Mouse (Mus musculus): ENCODE data around the gene Creb3l4.
A peak's percentile ranks its signal among the peaks of the same experiment; 100 is the strongest.
"Not testable (repeated sequence)": the region's sequence is repeated elsewhere in the genome, so short reads cannot be mapped to it uniquely, and the experiment has no call there.

The Creb3l4 gene

DNA sequence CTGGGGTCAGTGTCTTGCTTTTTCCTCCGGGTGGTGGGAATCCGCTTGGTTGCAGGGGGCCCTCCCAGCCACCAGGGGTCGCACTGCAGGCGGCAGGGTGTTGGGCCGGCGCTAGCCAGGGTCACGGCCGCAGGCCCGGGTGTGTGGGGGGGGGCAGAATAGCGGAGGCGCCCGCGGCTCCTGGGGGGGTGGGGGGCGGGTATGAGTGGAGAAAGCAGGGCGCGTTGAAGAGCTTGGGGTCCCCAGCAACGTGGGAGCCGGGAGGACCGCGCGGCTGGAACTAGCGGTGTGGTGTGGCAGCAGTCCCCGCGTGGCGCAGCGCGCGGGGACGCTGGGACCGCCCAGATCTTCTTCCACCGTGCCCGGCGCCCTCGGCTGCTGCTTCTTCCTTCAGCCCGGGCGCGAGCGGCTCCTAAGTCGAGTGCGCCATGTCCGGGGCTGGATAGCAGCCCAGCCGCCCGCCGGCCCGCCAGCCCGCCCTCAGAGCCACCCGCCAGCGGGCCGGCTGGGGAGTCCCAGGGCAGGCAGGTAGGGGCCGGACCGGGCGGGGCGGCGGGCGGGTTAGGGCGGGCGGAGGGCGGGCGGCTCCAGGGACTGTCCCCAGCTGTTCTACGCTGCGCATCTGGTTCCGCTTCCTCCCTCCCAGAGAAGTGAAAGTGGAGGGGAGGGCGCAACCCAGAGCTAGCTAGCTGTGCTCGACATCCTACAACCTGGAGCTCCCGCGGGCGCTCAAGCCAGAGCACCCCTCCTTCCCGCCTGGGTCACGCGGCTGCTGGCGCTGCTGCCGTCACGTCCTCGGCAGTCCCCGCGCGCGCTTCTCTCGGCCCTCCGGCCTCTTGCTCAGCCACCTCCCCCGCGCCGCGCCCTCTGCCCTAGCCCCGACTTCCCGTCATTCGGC is 22.0 kb upstream of the Creb3l4 start, which contains the start of gene Dennd4b:
Dennd4b (plus strand) TSS at position 152 of the 898 bp plus-strand sequence.
- DNase-seq (ENCODE audit: low spot score), result peak; percentile 80

DNA sequence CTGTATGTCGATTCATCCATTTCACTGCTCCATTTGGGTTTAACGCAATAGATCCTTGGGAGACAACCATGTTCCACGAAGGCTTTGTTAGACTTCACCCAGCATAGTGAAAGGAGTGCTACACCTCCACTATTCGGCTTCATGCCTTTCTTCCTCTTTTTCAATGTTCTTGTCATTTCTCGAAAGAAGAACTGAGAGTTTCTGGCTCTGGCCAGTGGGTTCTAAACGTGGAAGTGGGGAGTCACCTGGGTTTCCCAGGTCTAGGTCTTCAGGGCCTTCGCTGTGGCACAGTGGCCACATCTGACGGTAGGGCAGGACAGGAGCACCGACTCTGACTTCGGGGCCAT is 21.3 kb upstream of the Creb3l4 start:
- DNase-seq (ENCODE audit: low spot score), result no peak

DNA sequence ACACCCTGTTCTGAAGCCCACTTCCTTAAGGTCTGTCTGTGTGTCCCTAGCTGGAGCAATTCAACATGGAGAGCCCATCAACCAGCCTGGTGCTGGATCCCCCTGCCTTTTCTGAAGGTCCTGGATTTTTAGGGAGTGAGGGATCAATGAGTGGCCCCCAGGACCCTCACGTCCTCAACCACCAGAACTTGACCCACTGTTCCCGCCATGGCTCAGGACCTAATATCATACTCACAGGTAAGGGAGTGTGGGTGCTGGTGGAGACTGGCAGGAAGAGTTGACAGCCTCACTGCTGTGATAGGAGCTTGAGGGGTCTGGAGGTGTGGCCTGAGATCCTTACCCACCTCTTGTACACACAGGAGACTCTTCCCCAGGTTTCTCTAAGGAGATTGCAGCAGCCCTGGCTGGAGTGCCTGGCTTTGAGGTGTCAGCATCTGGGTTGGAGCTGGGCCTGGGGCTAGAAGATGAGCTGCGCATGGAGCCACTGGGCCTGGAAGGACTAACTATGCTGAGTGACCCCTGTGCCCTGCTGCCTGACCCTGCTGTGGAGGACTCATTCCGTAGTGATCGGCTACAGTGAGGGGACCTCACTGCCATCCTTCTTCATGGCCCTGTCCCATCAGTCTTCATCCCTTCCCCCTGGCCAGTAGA is 19.9 kb upstream of the Creb3l4 start:
- no peak for DNase-seq (ENCODE audit: low spot score)

DNA sequence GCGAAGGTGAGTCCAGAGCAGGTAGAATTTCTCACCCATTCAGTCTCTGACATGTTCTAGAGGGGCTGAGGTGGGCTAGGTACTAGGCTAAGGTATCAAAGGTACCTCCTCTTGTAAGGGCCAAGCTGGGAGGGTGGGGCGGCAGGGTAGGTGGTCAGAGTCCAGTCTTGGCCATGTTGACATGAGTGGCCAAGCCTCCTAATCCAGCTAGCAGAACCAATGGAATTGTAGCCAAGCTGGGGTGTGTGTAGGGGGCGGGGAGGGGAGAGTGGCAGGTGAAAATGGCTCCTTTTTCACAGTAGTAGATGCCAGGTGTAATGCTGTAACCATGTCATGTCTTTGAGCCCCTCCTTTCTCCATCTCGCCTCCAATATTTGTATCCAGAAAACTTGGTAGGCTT is 15.2 kb upstream of the Creb3l4 start:
- DNase-seq (ENCODE audit: low spot score), result no peak

DNA sequence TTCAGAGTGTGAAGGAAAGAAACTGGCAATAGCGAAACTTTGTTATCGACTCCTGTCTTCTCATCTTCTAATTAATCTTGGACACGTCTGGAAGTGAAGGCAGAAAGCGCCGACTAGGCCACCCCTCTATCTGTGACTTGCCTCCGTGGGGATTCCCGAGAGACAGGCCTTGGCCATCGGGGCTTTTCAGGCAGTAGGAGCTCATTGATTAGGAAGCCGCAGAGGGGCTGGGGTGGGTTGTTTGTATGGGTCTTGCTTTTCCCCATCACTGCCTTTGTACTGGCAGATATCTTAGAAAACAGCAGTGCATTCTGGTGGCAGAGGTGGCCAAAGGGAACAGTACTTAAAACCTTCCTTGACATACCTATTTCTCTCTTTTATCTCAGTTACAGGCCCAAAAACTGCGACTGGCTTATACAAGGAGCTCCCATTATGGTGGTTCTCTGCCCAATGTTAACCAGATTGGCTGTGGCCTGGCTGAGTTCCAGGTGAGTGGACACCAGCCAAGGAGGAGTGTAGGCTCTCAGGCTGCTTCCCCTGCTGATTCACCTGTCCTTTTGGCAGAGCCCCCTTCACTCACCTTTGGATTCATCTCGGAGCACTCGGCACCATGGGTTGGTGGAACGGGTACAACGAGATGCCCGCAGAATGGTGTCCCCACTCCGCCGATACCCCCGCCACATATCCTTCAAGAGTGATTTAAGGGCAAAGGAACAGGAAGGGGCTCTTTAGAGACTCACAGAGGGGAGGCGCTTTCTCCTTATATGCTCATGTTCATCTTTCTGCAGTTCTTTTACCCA is 13.6 kb upstream of the Creb3l4 start:
- no peak for DNase-seq (ENCODE audit: low spot score)

DNA sequence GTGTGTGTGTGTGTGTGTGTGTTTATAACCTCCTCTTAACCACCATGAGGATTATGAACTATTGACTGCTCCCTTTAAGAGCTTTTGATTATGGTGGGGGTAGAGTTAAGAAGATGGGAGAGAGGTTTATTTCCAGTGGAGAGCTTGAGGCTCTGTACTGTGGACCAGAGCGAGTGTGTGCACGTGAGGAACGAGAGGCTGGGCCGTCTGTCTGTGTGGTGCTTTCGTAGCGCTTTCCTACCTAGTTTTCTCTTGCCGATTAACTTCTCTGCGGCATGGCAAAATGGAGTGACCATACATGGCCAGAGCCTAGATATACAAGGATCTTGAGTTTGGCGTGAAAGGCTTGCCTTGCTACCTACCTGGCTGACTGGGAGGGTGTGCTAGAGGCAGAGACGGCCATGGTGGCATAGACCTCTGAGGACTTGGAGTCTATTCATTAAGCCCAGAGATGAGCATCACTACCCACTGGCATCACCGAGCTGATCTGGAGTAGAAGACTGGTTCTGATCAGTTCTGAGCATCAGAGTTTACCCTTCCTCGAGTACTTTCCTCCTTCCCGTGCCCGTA is 12.6 kb upstream of the Creb3l4 start:
- no peak for DNase-seq (ENCODE audit: low spot score)

DNA sequence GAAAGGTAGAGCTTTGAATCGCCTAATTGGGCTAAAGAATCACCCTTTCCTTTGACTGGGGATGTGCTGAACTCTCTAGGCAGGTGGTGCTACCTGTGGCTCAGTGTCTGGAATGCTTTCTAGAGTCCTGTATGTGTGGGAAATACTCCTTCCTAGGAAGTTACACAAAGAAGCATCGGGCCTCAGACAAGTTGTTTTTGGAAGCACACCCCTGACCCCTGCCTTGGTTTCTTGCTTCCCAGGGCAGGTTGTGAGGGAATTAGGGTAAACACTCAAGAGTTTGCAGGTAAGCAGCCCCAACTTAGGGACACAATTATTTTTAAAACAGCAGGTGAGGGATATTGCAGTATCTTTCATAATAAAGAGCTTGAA is 11.9 kb upstream of the Creb3l4 start:
- DNase-seq (ENCODE audit: low spot score), result no peak

DNA sequence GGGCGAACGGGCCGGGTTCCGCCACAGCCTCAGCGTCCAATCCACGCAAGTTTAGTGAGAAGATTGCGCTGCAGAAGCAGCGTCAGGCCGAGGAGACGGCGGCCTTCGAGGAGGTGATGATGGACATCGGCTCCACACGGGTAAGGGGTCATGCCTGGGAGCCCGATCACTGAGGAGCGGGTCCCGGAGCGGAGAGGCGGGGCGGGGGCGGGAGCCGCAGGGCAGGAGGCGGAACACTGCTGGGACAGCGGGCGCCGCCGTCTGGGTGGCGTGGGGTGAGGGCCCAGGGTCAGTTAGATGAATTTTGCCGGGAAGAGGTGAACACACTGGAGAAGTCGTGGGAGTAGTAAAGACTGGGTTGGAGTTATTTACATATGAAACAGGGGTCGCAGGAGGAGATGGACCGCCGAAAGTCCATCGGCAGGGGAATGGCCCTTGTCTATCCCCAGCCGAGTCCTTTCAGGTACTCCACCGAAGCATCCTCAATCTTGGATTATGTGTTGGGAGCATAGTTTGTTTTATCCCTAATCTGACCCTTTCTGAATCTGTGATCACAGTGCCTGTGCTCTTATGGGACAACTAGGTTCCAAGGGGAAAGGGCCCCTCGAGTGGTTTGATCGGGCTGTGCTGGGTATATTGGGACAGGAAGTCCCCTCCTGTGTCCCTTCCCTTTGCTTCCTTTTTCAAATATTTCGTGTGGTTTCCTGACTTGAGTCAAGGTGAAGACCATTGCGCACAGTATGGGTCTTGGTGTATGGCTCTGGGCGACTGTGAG is 11.3 kb upstream of the Creb3l4 start:
- no peak for DNase-seq (ENCODE audit: low spot score)

DNA sequence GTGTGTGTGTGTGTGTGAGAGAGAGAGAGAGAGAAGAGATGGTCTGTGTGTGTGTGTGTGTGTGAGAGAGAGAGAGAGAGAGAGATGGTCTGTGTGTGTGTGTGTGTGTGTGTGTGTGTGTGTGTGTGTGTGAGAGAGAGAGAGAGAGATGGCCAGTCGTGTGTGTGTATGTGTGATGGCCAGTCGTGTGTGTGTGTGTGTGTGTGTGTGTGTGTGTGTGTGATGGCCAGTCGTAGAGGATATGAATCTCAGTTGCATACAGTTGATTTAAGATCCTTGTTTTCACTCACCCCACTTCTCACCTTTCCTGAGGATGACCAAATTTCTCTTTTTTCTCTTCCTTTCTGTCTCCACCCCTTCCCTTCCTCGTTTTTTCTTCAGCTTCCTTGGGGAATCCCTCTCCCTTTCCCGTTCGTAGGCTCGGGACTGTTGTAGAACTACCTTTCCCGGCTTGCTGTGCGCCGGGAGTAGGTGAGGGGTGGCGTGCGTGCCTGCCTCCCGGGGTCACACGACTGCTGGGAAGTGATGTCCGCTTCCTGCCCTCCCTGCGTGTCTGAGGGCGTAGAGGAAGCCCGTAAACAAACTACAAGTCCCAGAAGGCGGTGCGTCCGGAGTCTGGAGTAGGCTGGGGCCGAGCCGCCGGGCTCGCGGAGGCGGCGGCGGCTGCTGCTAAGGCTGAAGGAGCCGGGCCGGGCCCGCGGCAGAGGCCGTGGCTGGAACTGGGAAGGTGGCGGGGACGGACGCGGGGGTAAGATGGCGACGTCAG is 10.5 kb upstream of the Creb3l4 start, which contains the start of gene Crtc2:
Crtc2 (plus strand) TSS at position 511 of the 766 bp plus-strand sequence.
- DNase-seq (ENCODE audit: low spot score), result peak; percentile 97

DNA sequence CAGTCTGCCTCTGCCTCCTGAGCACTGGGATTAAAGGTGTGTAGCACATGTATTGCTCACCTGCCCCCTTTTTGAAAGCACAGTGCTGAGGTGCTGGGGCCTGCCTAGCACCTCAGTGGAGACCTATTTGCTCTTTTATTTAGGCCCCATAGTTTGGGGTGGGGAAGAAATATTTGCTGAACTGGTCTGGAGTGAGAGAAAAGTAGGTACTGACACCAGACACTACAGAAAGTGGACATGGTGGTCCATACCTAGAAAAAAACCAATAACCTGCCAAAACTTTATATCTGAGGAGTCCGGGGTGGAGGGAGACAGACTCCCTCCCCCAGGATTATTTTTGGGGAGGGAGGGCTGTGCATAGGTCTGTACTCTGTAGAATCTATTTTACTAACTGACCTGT is 9.9 kb upstream of the Creb3l4 start:
- DNase-seq (ENCODE audit: low spot score), result not testable (repeated sequence)

DNA sequence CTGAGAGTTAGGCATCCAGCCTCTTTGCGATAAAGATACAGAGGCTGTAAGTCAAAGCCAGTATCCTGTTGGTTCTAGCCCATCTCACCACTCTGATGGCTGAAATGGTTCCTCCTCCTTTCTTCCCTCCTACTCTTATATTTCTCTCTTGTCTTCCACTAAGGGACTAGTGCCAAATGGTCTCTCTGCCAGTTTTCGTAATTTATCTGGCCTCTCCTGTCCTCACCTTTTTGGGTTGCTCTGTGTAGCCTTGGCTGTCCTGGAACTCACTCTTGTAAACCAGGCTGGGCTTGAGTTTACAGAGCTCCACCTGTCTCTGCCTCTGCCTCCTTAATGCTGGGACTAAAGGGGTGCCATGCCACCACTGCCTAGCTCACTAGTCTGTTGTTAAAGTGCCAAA is 9.3 kb upstream of the Creb3l4 start:
- not testable (repeated sequence) for DNase-seq (ENCODE audit: low spot score)

DNA sequence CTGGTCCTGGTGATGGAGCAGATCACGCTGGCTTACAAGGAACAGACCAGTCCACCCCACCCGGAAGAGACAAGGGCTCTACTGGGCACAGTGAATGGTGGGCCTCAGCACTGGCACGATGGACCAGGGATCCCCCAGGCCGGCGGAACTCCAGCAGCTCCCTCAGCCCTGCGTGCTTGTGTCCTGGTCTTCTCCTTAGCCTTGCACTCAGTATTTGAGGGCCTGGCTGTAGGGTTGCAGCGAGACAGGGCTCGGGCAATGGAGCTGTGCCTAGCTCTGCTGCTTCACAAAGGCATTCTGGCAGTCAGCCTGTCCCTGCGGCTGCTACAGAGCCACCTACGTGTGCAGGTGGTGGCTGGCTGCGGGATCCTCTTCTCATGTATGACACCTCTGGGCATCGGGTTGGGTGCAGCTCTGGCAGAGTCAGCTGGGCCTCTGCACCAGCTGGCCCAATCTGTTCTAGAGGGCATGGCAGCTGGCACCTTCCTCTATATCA is 8.5 kb upstream of the Creb3l4 start:
- DNase-seq (ENCODE audit: low spot score), result not testable (repeated sequence)

DNA sequence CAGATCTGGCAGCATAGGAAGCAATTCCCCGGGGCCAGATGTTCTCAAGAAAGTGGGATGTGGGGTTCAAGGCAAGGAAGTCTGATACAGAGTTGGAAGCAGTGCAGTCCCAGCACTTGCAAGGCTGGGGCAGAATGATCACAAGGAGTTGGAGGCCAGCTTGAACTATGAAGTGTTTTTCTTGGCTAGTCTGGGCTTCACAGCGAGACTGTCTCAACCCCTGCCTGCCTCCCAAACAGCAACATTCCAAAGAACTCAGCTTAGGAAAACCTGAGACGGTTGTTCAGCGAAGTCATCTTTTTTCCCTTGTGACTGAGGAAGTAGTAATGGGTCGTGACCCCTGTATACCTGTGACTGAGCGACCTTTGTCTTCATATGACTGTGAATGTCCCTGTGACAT is 7.5 kb upstream of the Creb3l4 start:
- DNase-seq (ENCODE audit: low spot score), result no peak

DNA sequence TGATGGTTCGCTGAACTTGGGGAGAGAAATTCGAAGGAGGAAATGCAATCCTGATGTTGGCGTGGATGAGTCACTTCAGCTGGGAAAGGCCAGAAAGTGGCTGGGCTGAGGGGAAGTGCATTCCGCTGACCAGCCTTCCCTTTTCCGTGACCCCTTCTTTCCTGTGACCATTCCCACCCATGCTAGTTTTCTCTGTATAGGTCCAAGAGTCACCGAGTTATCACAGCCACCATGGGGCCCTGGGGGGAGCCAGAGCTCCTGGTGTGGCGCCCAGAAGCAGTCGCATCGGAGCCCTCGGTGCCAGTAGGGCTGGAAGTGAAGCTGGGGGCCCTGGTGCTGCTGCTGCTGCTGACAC is 5.4 kb upstream of the Creb3l4 start:
- DNase-seq (ENCODE audit: low spot score), result no peak

DNA sequence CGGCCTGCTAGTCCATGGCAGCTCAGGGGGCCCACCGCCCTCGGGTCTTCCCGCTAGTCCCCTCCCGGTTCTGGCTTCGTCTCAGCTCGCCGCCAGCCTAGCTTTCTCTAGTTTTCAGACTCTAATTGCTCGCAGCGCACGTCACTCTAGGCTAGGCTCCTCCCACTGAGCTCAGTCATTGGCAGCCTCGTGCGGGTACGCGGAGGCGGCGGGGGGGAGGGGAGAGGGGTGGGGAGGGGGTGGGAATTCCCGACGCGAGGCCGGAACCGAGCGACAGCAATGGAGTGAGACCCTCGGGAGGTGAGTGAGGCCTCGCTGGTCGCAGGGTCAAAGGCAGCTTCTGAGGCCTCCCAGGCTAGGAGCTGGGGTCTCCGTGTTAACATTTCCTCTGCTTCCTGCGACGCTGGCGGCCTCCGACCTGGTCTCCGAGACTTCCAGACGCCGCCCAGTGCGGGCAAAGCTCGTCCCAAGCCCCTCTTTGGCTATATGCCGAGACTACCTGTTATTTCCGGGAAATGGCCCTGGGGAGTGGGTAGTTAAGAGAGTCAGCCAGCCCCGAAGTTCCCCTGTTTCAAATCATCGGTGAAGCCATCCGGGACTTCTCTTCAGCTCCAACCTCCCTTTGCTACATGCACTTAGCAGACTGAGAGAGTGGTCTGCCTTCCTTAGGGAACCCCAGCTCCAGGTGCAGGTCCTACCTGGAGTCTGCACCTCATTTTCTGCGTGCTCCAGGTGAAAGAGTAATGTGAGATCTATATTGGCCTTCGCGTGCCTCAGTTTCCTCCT is 4.8 kb upstream of the Creb3l4 start, which contains the start of gene Slc39a1:
Slc39a1 (plus strand) TSS at position 213 of the 786 bp plus-strand sequence.
- DNase-seq (ENCODE audit: low spot score), result peak; percentile 93

DNA sequence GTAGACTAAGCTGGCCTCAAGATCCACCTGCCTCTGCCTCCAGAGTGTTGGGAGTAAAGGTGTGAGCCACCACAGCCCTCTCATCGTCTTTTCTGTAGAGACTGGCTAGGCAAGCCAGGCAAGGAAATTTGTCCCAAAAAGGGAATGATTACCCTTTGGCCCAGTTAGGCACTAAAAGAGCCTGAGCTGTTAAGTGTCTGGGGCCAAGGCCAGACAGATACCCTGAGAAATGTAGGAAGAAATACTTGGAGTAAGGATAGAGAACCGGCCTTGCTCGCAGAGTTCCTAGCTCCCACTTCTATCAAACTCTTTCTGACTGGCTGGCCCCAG is 4.3 kb upstream of the Creb3l4 start:
- DNase-seq (ENCODE audit: low spot score), result no peak

DNA sequence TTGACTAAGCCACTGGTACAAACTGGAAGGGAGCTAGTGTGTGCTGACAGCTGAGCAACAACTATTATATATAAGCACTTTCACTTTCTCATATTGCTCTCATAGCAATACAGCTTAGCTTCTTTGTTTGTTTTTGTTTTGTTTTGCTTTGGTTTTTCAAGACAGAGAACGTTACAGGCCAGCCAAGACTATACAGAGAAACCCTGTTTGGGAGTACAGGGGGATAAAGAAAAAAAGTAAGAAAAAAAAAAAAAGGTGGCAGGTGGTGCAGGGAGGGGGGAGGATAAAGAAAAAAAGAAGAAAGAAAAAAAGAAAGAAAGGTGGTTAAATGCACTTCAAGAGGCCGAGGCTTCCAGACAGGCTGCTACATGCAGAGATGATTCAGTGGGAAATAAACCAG is 2.1 kb upstream of the Creb3l4 start:
- DNase-seq (ENCODE audit: low spot score), result no peak

DNA sequence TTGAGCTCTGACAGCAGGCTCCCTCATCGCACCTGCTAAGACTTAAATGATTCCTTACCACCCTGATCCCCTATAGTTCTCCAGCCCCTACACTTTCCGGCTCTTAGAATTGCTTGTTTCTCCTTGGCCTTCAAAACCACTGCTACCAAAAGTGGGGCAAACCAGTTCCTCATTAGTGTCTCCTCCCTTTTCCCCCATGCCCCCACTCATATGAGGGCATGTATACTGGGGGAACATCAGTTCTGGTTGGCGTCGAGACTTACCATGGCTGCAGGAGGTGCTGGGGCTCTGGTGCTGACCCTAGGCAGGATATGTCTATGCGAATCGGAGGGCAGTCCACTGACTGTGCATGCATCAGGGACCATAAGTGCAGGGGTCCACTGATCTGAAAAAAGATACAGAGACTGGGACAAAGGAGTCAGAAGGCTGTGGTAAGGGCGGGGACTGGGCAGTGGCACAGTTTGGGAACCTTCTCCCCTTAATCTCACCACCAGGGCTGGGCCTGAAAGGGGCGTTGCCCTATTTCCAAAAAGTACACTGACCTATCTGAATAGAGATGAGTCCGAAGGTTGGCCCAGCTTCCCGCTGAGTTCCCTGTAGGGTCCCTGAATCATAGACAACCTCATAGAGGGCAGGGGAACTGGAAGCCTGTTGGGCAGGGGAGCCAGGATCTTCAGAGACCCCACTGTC is 1.5 kb downstream of the Creb3l4 start:
- no peak for DNase-seq (ENCODE audit: low spot score)

DNA sequence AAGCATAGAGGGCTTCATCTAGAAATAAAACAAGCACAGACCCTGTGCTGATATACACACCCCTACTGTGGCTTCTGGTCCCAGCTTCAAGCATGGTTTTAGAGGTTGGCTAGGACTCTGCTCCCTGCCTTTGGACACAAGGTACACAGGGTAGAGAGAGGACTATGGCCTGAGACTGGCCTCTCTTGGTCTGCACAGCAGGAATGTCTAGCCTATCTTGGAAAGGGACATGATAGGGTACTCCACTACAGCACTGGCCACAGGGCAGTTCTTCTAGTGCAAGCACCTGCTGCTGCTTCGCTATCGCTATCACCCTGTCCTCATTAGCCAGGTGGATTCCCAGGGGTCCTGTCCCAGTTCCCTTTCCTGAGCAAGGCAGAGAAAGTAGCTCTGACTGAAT is 2.1 kb downstream of the Creb3l4 start:
- no peak for DNase-seq (ENCODE audit: low spot score)

Measured in left cerebral cortex, adult 11 months (tissue).